Mouse (Mus musculus) left cerebral cortex, adult 18-20 months (tissue): ENCODE data around the gene Spdye4a. TPM values are rescaled to one million over a fixed set of nuclear protein-coding genes. Genes with fewer than 3 reads are reported as not detected.

ENCODE experiments used
- DNase-seq, 2 experiments: peaks; one replicate each; pipeline ENCODE4 v3.0.0; 2021 to 2022; ENCODE audit warnings: low spot score in 2 of 2, mixed read lengths in 1 of 2
- long read RNA-seq, 2 experiments: library from polyadenylated mRNA; stranded (forward); transcript quantifications; one replicate each; pipeline ENCODE4 v2.0.0; 2021
- total RNA-seq, 2 experiments: library from RNA; stranded (reverse); gene quantifications; 2 replicates each; pipeline ENCODE4 v1.2.3; 2021

Gene Spdye4a
- total RNA-seq = not detected
- long read RNA-seq, experiment 1 = 0 reads
- long read RNA-seq, experiment 2 = 0 reads

GRCm38 (mm10) chr5:143226790-143227189 is at the start of gene Spdye4a:
Gene Spdye4a, minus strand, starts transcription at chr5:143226890.
- no peak for DNase-seq

GRCm38 (mm10) chr5:143275761-143276160 is 49.1 kb upstream of the Spdye4a start:
- no peak for DNase-seq

GRCm38 (mm10) chr5:143272540-143273330 is 46.0 kb upstream of the Spdye4a start:
- DNase-seq = no peak

GRCm38 (mm10) chr5:143272108-143272507 is 45.4 kb upstream of the Spdye4a start:
- DNase-seq = no peak

- DNase-seq = no peak
Measured at GRCm38 (mm10) chr5:143271642-143272041, 45.0 kb upstream of the Spdye4a start.

GRCm38 (mm10) chr5:143270151-143270519 is 43.4 kb upstream of the Spdye4a start:
- no peak for DNase-seq

GRCm38 (mm10) chr5:143269363-143270150 is 42.9 kb upstream of the Spdye4a start, which contains the start of gene Zfp316:
Gene Zfp316, minus strand, starts transcription at chr5:143270022.
- DNase-seq = peak; percentile 73 to 74

GRCm38 (mm10) chr5:143268985-143269362 is 42.3 kb upstream of the Spdye4a start:
- no peak for DNase-seq

GRCm38 (mm10) chr5:143266794-143267193 is 40.1 kb upstream of the Spdye4a start:
- no peak for DNase-seq

- no peak for DNase-seq
Measured at GRCm38 (mm10) chr5:143265409-143265808, 38.7 kb upstream of the Spdye4a start.

GRCm38 (mm10) chr5:143264689-143265088 is 38.0 kb upstream of the Spdye4a start:
- no peak for DNase-seq

- peak in 1 of 2 experiments; percentile 27 for DNase-seq
Measured at GRCm38 (mm10) chr5:143261636-143262035, 34.9 kb upstream of the Spdye4a start.

- DNase-seq = no peak
Measured at GRCm38 (mm10) chr5:143255802-143256201, 29.1 kb upstream of the Spdye4a start.

- DNase-seq = no peak
Measured at GRCm38 (mm10) chr5:143255131-143255519, 28.4 kb upstream of the Spdye4a start.

- DNase-seq = no peak
Measured at GRCm38 (mm10) chr5:143254487-143255130, 27.9 kb upstream of the Spdye4a start.

GRCm38 (mm10) chr5:143253881-143254486 is 27.3 kb upstream of the Spdye4a start:
- DNase-seq = peak; percentile 36 to 61

- no peak for DNase-seq
Measured at GRCm38 (mm10) chr5:143253186-143253880, 26.6 kb upstream of the Spdye4a start.

- no peak for DNase-seq
Measured at GRCm38 (mm10) chr5:143252791-143253185, 26.1 kb upstream of the Spdye4a start.

GRCm38 (mm10) chr5:143252039-143252438 is 25.3 kb upstream of the Spdye4a start:
- DNase-seq = no peak

GRCm38 (mm10) chr5:143244926-143245325 is 18.2 kb upstream of the Spdye4a start:
- no peak for DNase-seq

- no peak for DNase-seq
Measured at GRCm38 (mm10) chr5:143236036-143236435, 9.3 kb upstream of the Spdye4a start.
